Comparison of ENCODE assay signal across 22 mouse cellular contexts in the genomic region with DNA sequence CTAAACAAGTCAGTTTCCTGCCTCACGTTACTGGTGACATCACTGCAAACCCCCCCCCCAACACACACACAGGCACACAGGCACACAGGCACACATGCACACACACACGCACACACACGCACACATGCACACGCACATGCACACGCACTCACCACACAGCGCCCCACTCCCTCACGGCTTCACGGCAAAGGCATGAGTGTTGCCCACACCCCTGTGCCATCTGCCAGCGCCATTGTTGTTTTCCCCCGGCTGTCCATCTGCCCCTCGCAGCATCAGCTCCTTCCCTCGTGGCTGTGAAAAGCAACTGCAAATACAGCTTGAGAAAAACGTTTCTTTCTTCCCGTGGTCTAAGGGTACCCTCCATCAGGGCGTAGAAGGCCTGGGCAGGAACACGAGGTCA.
A peak's percentile ranks its signal among the peaks of the same experiment; 100 is the strongest.
DNase-seq lines count a peak whose midpoint lies in the region; ATAC-seq lines count a peak whose summit lies in the region.
"Had no signal": no experiment of that assay in that cellular context is flagged by ENCODE, and none has a peak within 500 bp of the region (broad histone marks: within the 10 kb centered on the region; RNA-seq: fewer than 3 reads in every experiment).

No protein-coding gene starts in this region.

- ATAC-seq in cerebellum, adult (ENCODE audit: insufficient number of reproducible peaks, low FRiP score, low TSS enrichment), result 0 out of 2 replicates have a peak, but pooled peaks have one; percentile 10
- peak; percentile 49 for ATAC-seq in forebrain, embryonic 16.5 days
- ATAC-seq in erythroblast, adult 5-6 weeks (replicated peaks; ENCODE audit: low FRiP score, poor library complexity, severe bottlenecking), result no peak
- ATAC-seq: CD4-positive, CD25-positive, alpha-beta regulatory T cell, adult 4 months; midbrain, embryonic 13.5 days had no signal

- no peaks in the 10 kb centered on the region for H3K9me3 ChIP-seq in forebrain, embryonic 16.5 days (ENCODE audit: control insufficient read depth, low read length)
- H3K9me3 ChIP-seq: embryonic facial prominence, embryonic 12.5 days; heart, embryonic 13.5 days; midbrain, embryonic 13.5 days had no signal

- no peak overlapping the region for H3K4me2 ChIP-seq in forebrain, embryonic 16.5 days (ENCODE audit: low read length)
- H3K4me2 ChIP-seq: embryonic facial prominence, embryonic 12.5 days; heart, embryonic 13.5 days; midbrain, embryonic 13.5 days had no signal

- 67% methylated on average over 16 of the region's 16 CpGs for WGBS in forebrain, embryonic 16.5 days

- H3K9ac ChIP-seq in forebrain, embryonic 16.5 days (replicated peaks; ENCODE audit: low read depth, low read length), result no peak overlapping the region
- H3K9ac ChIP-seq: embryonic facial prominence, embryonic 12.5 days; heart, embryonic 13.5 days; midbrain, embryonic 13.5 days had no signal

- H3K27me3 ChIP-seq in forebrain, embryonic 16.5 days (replicated peaks; ENCODE audit: control insufficient read depth, insufficient read depth, low read length), result no peaks in the 10 kb centered on the region
- H3K27me3 ChIP-seq: embryonic facial prominence, embryonic 12.5 days; midbrain, embryonic 13.5 days had no signal

- 0 out of 2 replicates have a peak, but pooled peaks cover 6% of the 10 kb centered on the region for H3K4me1 ChIP-seq in forebrain, embryonic 16.5 days (replicated peaks; ENCODE audit: control insufficient read depth, insufficient read depth, low read length)

- DNase-seq in cerebellum, adult 11 months, result no peak
- DNase-seq in layer of hippocampus, adult 11-12 months (ENCODE audit: low spot score), result peak; percentile 22
- DNase-seq in layer of hippocampus, adult 9-10 months (ENCODE audit: low spot score), result no peak
- peak; percentile 26 to 28 for DNase-seq in layer of hippocampus, postnatal 25 days (ENCODE audit: extremely low spot score in 1 of 2, low spot score in 1 of 2)
- no peak for DNase-seq in natural killer cell, adult 2 months (ENCODE audit: low spot score in 2 of 2)
- DNase-seq: cerebellum, adult 2 months; gastrocnemius, adult 2 months; heart, postnatal 36 days; kidney, adult 9 months; kidney, postnatal 4 days; lung, adult 2 months; lung, postnatal 4 days; thymus, postnatal 14 days had no signal

- no peak overlapping the region for H3K4me3 ChIP-seq in forebrain, embryonic 16.5 days (replicated peaks; ENCODE audit: low read length)
- H3K4me3 ChIP-seq: embryonic facial prominence, embryonic 12.5 days; gastrocnemius, adult 2 months; heart, embryonic 13.5 days; midbrain, embryonic 13.5 days; myocyte had no signal

- no peak overlapping the region for H3K27ac ChIP-seq in forebrain, embryonic 16.5 days (ENCODE audit: low read length)
- H3K27ac ChIP-seq: embryonic facial prominence, embryonic 12.5 days; gastrocnemius, adult 2 months; heart, embryonic 13.5 days; midbrain, embryonic 13.5 days had no signal

- H3K36me3 ChIP-seq in forebrain, embryonic 16.5 days (ENCODE audit: control insufficient read depth, insufficient read depth), result no peaks in the 10 kb centered on the region
- H3K36me3 ChIP-seq: embryonic facial prominence, embryonic 12.5 days; G1E; heart, embryonic 13.5 days; midbrain, embryonic 13.5 days had no signal

Comparison
In these comparisons a context has a peak if more than half of its experiments do, and no peak if none do; other contexts are left out.
1. DNase-seq: peak in layer of hippocampus, adult 11-12 months (single experiment) and layer of hippocampus, postnatal 25 days (2 of 2); none in cerebellum, adult 11 months (single experiment), layer of hippocampus, adult 9-10 months (single experiment) and natural killer cell, adult 2 months (0 of 2).